Mouse (Mus musculus): ENCODE results near the gene Mnat1.

- TF ChIP-seq CTCF (IDR thresholded peaks at IDR 0.05; ENCODE audit: insufficient read depth, low read length) (no peak), POLR2A (IDR thresholded peaks at IDR 0.05; ENCODE audit: borderline replicate concordance, extremely low read depth, low read depth, low read length) (no peak)
Measured at GRCm38 (mm10) chr12:73288626-73289025, 165.1 kb downstream of the Mnat1 start.
